Mouse (Mus musculus) spleen, postnatal 14 days (tissue): ENCODE results near the gene Recql5.
"Not testable (repeated sequence)": the region's sequence is repeated elsewhere in the genome, so short reads cannot be mapped to it uniquely, and the experiment has no call there.

ENCODE experiments used
- DNase-seq, 2 experiments: peaks; one replicate each; pipeline ENCODE4 v3.0.0; 2021 to 2022; ENCODE audit warnings: low spot score in 2 of 2

The Recql5 gene

GRCm38 (mm10) chr11:115863895-115864294, 69.4 kb downstream of the Recql5 start:
- no peak for DNase-seq

- peak; percentile 66 to 85 for DNase-seq
Observed at GRCm38 (mm10) chr11:115859143-115859945, 73.9 kb downstream of the Recql5 start.

DNA sequence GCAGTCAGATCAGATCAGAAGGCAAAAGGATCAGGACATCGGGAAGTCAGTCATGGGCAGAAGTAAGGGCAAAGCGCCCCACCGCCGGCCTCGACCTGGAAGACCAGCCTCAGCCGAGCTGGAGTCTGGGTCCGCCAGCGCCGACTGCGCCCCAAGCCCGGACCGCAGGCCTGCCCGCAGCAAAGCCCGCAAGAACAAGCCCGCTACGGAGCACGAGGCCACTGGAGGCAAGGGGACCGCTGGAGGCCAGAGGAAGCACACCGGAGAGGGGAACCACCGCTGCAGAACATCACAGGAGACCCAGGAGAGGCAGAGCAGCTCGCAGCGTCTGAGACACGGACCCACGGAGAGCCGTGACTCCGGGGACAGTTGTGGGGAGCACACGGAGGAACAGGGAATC, 74.9 kb downstream of the Recql5 start, which contains the start of gene Myo15b:
TSS of gene Myo15b (plus strand) at position 53 of the 400 bp plus-strand sequence.
- no peak for DNase-seq

- no peak for DNase-seq
Observed at GRCm38 (mm10) chr11:115857936-115858335, 75.3 kb downstream of the Recql5 start.

GRCm38 (mm10) chr11:115857146-115857545, 76.1 kb downstream of the Recql5 start:
- DNase-seq = not testable (repeated sequence)

DNA sequence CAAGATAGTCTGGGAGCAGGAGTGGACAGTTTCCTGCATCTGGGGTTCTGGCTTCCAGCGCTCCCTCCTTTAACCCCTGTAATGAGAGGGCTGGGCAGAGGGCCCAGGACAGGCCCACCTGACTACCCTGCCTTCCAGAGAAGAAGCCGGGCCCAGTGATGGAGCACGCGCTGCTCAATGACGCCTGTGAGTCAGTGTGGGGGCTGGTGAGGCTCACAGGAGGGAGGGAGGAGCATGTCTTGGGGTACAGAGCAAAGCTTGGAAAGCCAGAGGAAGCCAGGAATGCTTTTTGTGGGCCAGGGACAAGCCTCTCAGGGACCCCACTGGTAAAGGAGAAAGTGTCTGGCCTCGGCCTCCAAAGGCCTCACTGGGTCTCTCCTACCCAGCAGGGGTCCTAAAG, 78.6 kb downstream of the Recql5 start:
- DNase-seq = no peak

- no peak for DNase-seq
Observed at GRCm38 (mm10) chr11:115845819-115846218, 87.5 kb downstream of the Recql5 start.

DNA sequence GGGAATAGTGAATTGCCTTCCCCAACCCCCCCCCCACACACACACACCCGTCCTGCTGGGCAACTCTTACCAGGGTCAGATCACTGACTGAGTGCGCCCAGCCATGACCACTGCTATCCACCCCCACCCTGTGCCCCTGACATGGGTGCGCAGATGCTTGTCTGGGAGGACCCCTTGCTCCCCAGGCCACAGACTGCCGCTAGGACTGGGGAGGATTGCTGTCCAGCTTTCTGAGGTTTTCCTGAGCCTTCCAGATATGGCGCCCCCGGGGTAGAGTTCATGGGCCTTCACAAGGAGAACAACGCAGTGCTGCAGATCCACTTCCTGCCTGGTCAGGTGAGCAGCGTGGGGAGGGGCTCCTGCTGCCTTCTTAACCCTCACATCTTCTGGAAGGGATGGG, 89.0 kb downstream of the Recql5 start:
- DNase-seq = no peak

DNA sequence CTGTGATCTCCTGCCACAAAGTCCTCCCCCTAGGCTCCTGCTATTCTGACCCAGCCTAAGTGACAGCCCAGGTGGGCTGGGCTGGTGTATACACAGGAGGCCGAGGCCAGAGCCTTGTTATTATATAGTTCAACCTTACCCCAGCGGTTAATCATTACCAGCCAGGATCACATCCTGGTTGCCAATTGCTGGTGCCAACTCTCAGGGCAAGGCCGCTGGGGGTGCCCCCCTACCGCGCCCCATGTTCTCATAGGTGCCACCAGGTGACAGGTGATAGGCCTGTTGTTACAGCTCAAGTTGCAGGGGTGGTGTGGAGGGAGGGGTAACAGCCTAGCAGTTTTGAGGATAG, 89.4 kb downstream of the Recql5 start:
- no peak for DNase-seq

DNA sequence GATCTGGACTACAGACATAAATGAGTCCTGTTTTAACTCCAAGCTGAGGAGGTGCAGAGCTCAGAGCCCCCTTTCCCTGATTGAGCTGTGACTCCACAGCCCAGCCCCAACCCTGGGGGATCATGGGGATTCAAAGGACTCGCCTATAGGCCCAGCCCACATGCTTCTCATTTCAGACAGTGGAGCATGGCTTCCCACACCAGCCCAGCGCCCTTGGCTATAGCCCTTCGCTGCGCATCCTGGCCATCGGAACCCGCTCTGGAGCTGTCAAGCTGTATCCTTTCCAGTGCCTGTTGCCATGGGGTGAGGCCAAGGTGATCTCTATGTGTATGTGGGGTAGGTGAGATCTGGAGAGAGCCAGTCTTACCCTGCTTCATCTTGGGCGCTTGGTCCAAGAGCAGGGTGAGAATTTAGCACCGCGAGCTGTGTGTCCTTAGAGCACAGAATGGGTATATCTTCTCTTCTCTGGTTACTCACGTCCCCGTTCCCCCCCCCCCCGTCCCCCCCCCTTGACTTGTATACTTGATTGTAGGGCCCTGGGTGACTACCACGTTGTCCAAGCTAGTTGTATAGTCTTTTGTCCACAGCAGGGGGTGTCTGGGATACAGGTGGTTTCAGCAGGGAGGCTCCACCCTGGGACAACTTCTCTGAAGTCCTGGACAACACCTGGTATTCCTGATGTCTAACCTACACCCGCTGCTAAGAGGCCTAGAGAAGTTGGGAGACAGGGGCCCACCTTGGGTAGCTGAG, 90.0 kb downstream of the Recql5 start:
- DNase-seq = no peak
